Mouse (Mus musculus) liver, embryonic 12.5 days (tissue): ENCODE measurements around the gene Hoxa6. TPM values are rescaled to one million over a fixed set of nuclear protein-coding genes. Genes with fewer than 3 reads are reported as not detected.

Source experiments
- ATAC-seq: fragments of 200-750 bp; cut with Nextera tagmentation; 2 replicates; pipeline ENCODE4 v1.8.0; 2017; ENCODE audit warnings: moderate number of reproducible peaks, mild to moderate bottlenecking, moderate library complexity
- H3K27ac ChIP-seq: fragments of 300-500 bp; sonication (generic); 2 replicates; pipeline ENCODE4 v1.5.1; 2016; ENCODE audit warnings: mild to moderate bottlenecking
- H3K27me3 ChIP-seq: fragments of 300-500 bp; sonication (generic); replicated peaks from 2 replicates; pipeline ENCODE4 v1.6.1; 2016; ENCODE audit warnings: mild to moderate bottlenecking, moderate library complexity
- H3K36me3 ChIP-seq: fragments of 300-500 bp; sonication (generic); 2 replicates; pipeline ENCODE4 v1.6.1; 2016; ENCODE audit warnings: mild to moderate bottlenecking, moderate library complexity
- H3K4me1 ChIP-seq: fragments of 300-500 bp; sonication (generic); 2 replicates; pipeline ENCODE4 v1.6.1; 2016
- H3K4me2 ChIP-seq: fragments of 300-500 bp; sonication (generic); 2 replicates; pipeline ENCODE4 v1.6.1; 2016; ENCODE audit warnings: mild to moderate bottlenecking, moderate library complexity
- H3K4me3 ChIP-seq: fragments of 300-500 bp; sonication (generic); 2 replicates; pipeline ENCODE4 v1.5.1; 2016; ENCODE audit warnings: mild to moderate bottlenecking, moderate library complexity
- H3K9ac ChIP-seq: fragments of 300-500 bp; sonication (generic); 2 replicates; pipeline ENCODE4 v1.6.1; 2016; ENCODE audit warnings: mild to moderate bottlenecking, moderate library complexity
- H3K9me3 ChIP-seq: fragments of 300-500 bp; sonication (generic); replicated peaks from 2 replicates; pipeline ENCODE4 v1.6.1; 2016; ENCODE audit warnings: mild to moderate bottlenecking, moderate library complexity
- WGBS: fragments of 180-500 bp; shearing (Covaris S2); methylation state at CpG from one replicate; pipeline ENCODE4 v1.1.7; 2016; ENCODE audit not compliant: insufficient replicate concordance; 5-methylcytosine and 5-hydroxymethylcytosine counted together
- polyA plus RNA-seq: library from polyadenylated mRNA; unstranded; fragments of >200 nt; fragmentation: Nextera tagmentation; extraction: Ambion mirVana; gene quantifications from 2 replicates; pipeline ENCODE4 v1.2.1, GENCODE M21; 2016

Gene Hoxa6
- polyA plus RNA-seq, 1 experiment from 2014 or later, result 0.14 TPM

GRCm38 (mm10) chr6:52191860-52192550, 16.5 kb downstream of the Hoxa6 start:
- Histone ChIP-seq H3K9ac (peak overlapping the region; percentile 48), H3K4me3 (peak overlapping the region; percentile 54), H3K27me3 (peaks cover 99% of the 10 kb centered on the region), H3K9me3 (no peaks in the 10 kb centered on the region), H3K27ac (no peak overlapping the region), H3K4me1 (peaks cover 13% of the 10 kb centered on the region), H3K4me2 (peak overlapping the region; percentile 63), H3K36me3 (no peaks in the 10 kb centered on the region)
- 0 out of 2 replicates have a peak, but pooled peaks have one; percentile 24 for ATAC-seq
- WGBS, result 3% methylated on average over 33 of the region's 55 CpGs

DNA sequence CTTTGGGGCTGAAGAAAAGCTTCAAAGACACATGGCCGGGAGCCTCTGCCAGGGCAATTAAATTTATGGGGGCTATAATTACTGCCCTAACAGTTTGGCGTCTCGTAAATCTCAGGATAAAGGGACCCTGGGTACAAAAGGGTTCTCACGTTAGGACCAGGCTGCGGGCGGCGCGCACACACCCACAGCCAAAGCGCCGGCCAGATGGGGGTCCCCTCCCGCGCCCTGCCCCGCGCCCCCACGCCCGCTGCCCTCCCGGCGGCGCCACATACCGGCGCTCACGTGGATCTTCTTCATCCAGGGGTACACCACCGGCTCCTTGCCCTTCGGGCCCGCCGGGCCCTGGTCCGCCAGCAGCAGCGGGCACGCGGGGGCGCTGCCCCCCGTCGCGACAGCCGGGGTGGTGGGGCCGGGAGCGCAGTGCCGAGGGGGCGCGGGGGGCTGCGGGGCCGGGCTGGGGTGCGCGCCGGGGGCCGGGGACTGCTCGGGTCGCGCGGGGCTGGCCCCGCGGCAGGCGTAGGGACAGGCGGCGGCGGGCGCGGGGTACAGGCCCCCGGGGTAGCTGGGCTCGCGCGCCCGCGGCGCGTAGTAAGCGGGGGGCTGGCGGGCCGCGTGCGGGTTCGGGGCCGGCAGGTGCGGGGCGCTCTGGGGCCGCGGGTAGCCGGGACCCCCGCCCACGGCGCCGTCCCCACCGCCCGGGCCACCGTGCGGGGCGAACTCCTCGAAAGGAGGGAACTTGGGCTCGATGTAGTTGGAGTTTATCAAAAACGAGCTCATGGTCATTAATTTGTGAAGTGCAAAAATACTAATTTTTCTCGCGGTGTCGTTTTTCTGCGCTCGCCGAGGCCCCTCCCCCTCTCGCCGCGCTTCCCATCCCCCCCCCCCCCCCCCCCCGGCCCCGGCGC, 17.4 kb downstream of the Hoxa6 start, which contains the start of gene Hoxa4:
TSS of gene Hoxa4 (minus strand) at position 848 of the 905 bp plus-strand sequence.
- H3K27ac ChIP-seq, result peak within 1 kb of the TSS; percentile 67
- peaks cover 13% of the 10 kb centered on the region for H3K4me1 ChIP-seq
- H3K27me3 ChIP-seq, result peaks cover 99% of the 10 kb centered on the region
- no peaks in the 10 kb centered on the region for H3K36me3 ChIP-seq
- WGBS, result 2% methylated on average over 78 of the region's 102 CpGs
- no peaks in the 10 kb centered on the region for H3K9me3 ChIP-seq
- peak within 1 kb of the TSS; percentile 54 for H3K4me3 ChIP-seq
- ATAC-seq, result no peak
- H3K9ac ChIP-seq, result peak within 1 kb of the TSS; percentile 60
- H3K4me2 ChIP-seq, result peak within 1 kb of the TSS; percentile 63

DNA sequence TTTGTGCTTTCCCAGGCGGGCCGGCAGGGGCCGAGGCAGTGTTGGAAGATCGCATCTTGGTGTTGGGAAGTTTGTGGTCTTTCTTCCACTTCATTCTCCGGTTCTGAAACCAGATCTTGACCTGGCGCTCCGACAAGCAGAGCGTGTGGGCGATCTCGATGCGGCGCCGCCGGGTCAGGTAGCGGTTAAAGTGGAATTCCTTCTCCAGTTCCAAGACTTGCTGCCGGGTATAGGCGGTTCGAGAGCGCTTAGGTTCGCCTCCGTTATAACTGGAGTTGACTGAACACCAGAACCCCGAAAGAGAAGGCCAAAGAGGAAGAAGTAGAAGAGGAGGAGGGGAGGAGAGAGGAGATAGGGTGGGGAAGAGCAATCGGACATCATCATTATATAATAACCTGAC, 18.1 kb downstream of the Hoxa6 start:
- Histone ChIP-seq H3K4me3 (peak overlapping the region; percentile 54), H3K27me3 (peaks cover 99% of the 10 kb centered on the region), H3K27ac (0 out of 2 replicates have a peak overlapping the region, but pooled peaks have one; percentile 6), H3K9ac (no peak overlapping the region; the same call in 1 of the 2 replicates), H3K4me2 (peak overlapping the region; percentile 63), H3K4me1 (peaks cover 13% of the 10 kb centered on the region), H3K9me3 (no peaks in the 10 kb centered on the region), H3K36me3 (no peaks in the 10 kb centered on the region)
- WGBS, result 2% methylated on average over 23 of the region's 23 CpGs
- ATAC-seq, result no peak

- no peak for ATAC-seq
- H3K27me3 ChIP-seq, result peaks cover 99% of the 10 kb centered on the region
- no peaks in the 10 kb centered on the region for H3K36me3 ChIP-seq
- no peak overlapping the region for H3K27ac ChIP-seq
- no peak overlapping the region for H3K9ac ChIP-seq
- 11% methylated on average over 8 of the region's 8 CpGs for WGBS
- no peaks in the 10 kb centered on the region for H3K9me3 ChIP-seq
- peak overlapping the region; percentile 63; the same call in 1 of the 2 replicates for H3K4me2 ChIP-seq
- H3K4me1 ChIP-seq, result peaks cover 13% of the 10 kb centered on the region
- H3K4me3 ChIP-seq, result 0 out of 2 replicates have a peak overlapping the region, but pooled peaks have one; percentile 54
Observed at GRCm38 (mm10) chr6:52189909-52190308, 18.6 kb downstream of the Hoxa6 start.

- Histone ChIP-seq H3K9ac (no peak overlapping the region), H3K4me1 (peaks cover 16% of the 10 kb centered on the region), H3K36me3 (no peaks in the 10 kb centered on the region), H3K4me2 (no peak overlapping the region), H3K4me3 (no peak overlapping the region), H3K27me3 (peaks cover 99% of the 10 kb centered on the region), H3K9me3 (no peaks in the 10 kb centered on the region), H3K27ac (no peak overlapping the region)
- no peak for ATAC-seq
- 17% methylated on average over 5 of the region's 5 CpGs for WGBS
Observed at GRCm38 (mm10) chr6:52189172-52189591, 19.3 kb downstream of the Hoxa6 start.

- peaks cover 100% of the 10 kb centered on the region for H3K27me3 ChIP-seq
- WGBS, result 27% methylated on average over 1 of the region's 1 CpGs
Observed at GRCm38 (mm10) chr6:52186500-52186899, 22.0 kb downstream of the Hoxa6 start.

GRCm38 (mm10) chr6:52185834-52186233, 22.7 kb downstream of the Hoxa6 start:
- ATAC-seq, result no peak
- no peak overlapping the region for H3K27ac ChIP-seq
- no peaks in the 10 kb centered on the region for H3K9me3 ChIP-seq
- peaks cover 13% of the 10 kb centered on the region; the same call in 1 of the 2 replicates for H3K4me1 ChIP-seq
- H3K9ac ChIP-seq, result no peak overlapping the region
- peaks cover 100% of the 10 kb centered on the region for H3K27me3 ChIP-seq
- no peaks in the 10 kb centered on the region for H3K36me3 ChIP-seq
- no peak overlapping the region for H3K4me3 ChIP-seq
- 15% methylated on average over 3 of the region's 3 CpGs for WGBS
- H3K4me2 ChIP-seq, result no peak overlapping the region

More at GRCm38 (mm10) chr6:52186500-52186899, 22.0 kb downstream of the Hoxa6 start:
- Histone ChIP-seq H3K27ac (no peak overlapping the region), H3K4me3 (no peak overlapping the region), H3K4me2 (no peak overlapping the region), H3K4me1 (peaks cover 15% of the 10 kb centered on the region; the same call in 1 of the 2 replicates), H3K36me3 (no peaks in the 10 kb centered on the region), H3K9me3 (no peaks in the 10 kb centered on the region), H3K9ac (no peak overlapping the region)
- no peak for ATAC-seq

GRCm38 (mm10) chr6:52185222-52185621, 23.3 kb downstream of the Hoxa6 start:
- H3K4me3 ChIP-seq, result no peak overlapping the region
- WGBS, result 3% methylated on average over 19 of the region's 19 CpGs
- no peak for ATAC-seq

GRCm38 (mm10) chr6:52184668-52185067, 23.9 kb downstream of the Hoxa6 start:
- Histone ChIP-seq H3K9ac (no peak overlapping the region), H3K36me3 (no peaks in the 10 kb centered on the region), H3K4me2 (no peak overlapping the region), H3K27ac (no peak overlapping the region), H3K4me1 (peaks cover 13% of the 10 kb centered on the region; the same call in 1 of the 2 replicates), H3K27me3 (peaks cover 100% of the 10 kb centered on the region), H3K4me3 (no peak overlapping the region), H3K9me3 (no peaks in the 10 kb centered on the region)
- WGBS, result 6% methylated on average over 6 of the region's 6 CpGs
- no peak for ATAC-seq

More at GRCm38 (mm10) chr6:52185222-52185621, 23.3 kb downstream of the Hoxa6 start:
- H3K9ac ChIP-seq, result no peak overlapping the region
- no peak overlapping the region for H3K4me2 ChIP-seq
- H3K27ac ChIP-seq, result no peak overlapping the region
- H3K27me3 ChIP-seq, result peaks cover 100% of the 10 kb centered on the region
- H3K9me3 ChIP-seq, result no peaks in the 10 kb centered on the region
- no peaks in the 10 kb centered on the region for H3K36me3 ChIP-seq
- H3K4me1 ChIP-seq, result peaks cover 13% of the 10 kb centered on the region; the same call in 1 of the 2 replicates

- Histone ChIP-seq H3K4me2 (peak overlapping the region; percentile 29; the same call in 1 of the 2 replicates), H3K9ac (no peak overlapping the region), H3K9me3 (no peaks in the 10 kb centered on the region), H3K36me3 (no peaks in the 10 kb centered on the region), H3K4me1 (peaks cover 13% of the 10 kb centered on the region; the same call in 1 of the 2 replicates), H3K4me3 (no peak overlapping the region), H3K27ac (peak overlapping the region; percentile 49; the same call in 1 of the 2 replicates), H3K27me3 (peaks cover 100% of the 10 kb centered on the region)
- no peak for ATAC-seq
- 23% methylated on average over 10 of the region's 10 CpGs for WGBS
Observed at GRCm38 (mm10) chr6:52183311-52184080, 25.0 kb downstream of the Hoxa6 start.

DNA sequence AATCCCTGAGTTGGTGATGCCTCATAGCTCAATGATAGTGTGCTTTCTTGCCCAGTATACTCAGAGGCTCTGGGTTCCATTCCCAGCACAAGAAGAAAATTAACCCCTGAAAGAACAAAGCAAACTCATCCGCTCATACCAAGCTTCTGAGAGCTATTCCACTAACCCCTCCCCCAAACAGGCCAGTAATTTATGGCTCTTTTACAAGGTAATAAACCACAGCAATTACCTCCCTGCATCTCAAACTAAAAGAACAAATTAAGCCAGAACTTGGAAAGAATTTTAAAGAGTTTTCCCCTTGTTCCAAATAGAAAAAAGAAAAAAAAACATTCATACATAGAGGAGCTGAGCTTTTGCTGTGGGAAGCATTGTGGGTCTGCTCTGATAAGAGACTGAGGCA, 25.7 kb downstream of the Hoxa6 start:
- peak overlapping the region; percentile 29; the same call in 1 of the 2 replicates for H3K4me2 ChIP-seq
- H3K27ac ChIP-seq, result peak overlapping the region; percentile 49; the same call in 1 of the 2 replicates
- WGBS, result 32% methylated on average over 1 of the region's 1 CpGs
- no peaks in the 10 kb centered on the region for H3K9me3 ChIP-seq
- H3K9ac ChIP-seq, result no peak overlapping the region
- no peak for ATAC-seq
- H3K27me3 ChIP-seq, result peaks cover 100% of the 10 kb centered on the region
- no peaks in the 10 kb centered on the region for H3K36me3 ChIP-seq
- H3K4me1 ChIP-seq, result peaks cover 13% of the 10 kb centered on the region; the same call in 1 of the 2 replicates
- no peak overlapping the region for H3K4me3 ChIP-seq
